Mouse (Mus musculus) forebrain, embryonic 11.5 days (tissue): ENCODE measurements at regions not wholly inside any gene's neighbourhood (a gene's known extent, or its start where the extent isn't known, plus 50 kb on each side); places are given as distances from the start of the nearest gene placed in this dataset.

ENCODE experiments used
- ATAC-seq: fragments of 200-750 bp; cut with Nextera tagmentation; replicated peaks from 2 replicates; pipeline ENCODE4 v1.8.0; 2017; ENCODE audit warnings: moderate TSS enrichment; ENCODE audit not compliant: low FRiP score
- DNase-seq: peaks from one replicate; pipeline ENCODE4 v3.0.0-alpha.2; 2017; ENCODE audit warnings: low spot score
- H3K27ac ChIP-seq: fragments of 300-500 bp; sonication (generic); 2 replicates; pipeline ENCODE4 v1.5.1; 2014; ENCODE audit warnings: low read depth, low read length
- H3K27me3 ChIP-seq: fragments of 300-500 bp; sonication (generic); 2 replicates; pipeline ENCODE4 v1.6.1; 2014; ENCODE audit warnings: mild to moderate bottlenecking, low read length, mixed read lengths; ENCODE audit not compliant: control insufficient read depth, insufficient read depth
- H3K36me3 ChIP-seq: fragments of 300-500 bp; sonication (generic); 2 replicates; pipeline ENCODE4 v1.6.1; 2014; ENCODE audit warnings: mild to moderate bottlenecking, low read length, moderate library complexity, mixed read lengths; ENCODE audit not compliant: control insufficient read depth, insufficient read depth
- H3K4me1 ChIP-seq: fragments of 300-500 bp; sonication (generic); replicated peaks from 2 replicates; pipeline ENCODE4 v1.6.1; 2014; ENCODE audit warnings: low read length, mixed read lengths; ENCODE audit not compliant: control insufficient read depth, insufficient read depth
- H3K4me2 ChIP-seq: fragments of 300-500 bp; sonication (generic); 2 replicates; pipeline ENCODE4 v1.6.1; 2014; ENCODE audit warnings: low read depth, mild to moderate bottlenecking, low read length, moderate library complexity, mixed read lengths; ENCODE audit not compliant: severe bottlenecking
- H3K4me3 ChIP-seq: fragments of 300-500 bp; sonication (generic); 2 replicates; pipeline ENCODE4 v1.5.1; 2014; ENCODE audit warnings: low read depth, low read length
- H3K9ac ChIP-seq: fragments of 300-500 bp; sonication (generic); 2 replicates; pipeline ENCODE4 v1.6.1; 2014; ENCODE audit warnings: low read length
- H3K9me3 ChIP-seq: fragments of 300-500 bp; sonication (generic); 2 replicates; pipeline ENCODE4 v1.6.1; 2016; ENCODE audit warnings: low read length, mixed read lengths; ENCODE audit not compliant: control insufficient read depth
- WGBS: fragments of 180-500 bp; shearing (Covaris S2); extraction: QIAGEN DNeasy Blood & Tissue Kit; methylation state at CpG from one replicate; pipeline ENCODE4 v1.1.7; 2014; 5-methylcytosine and 5-hydroxymethylcytosine counted together

- DNase-seq = no peak
- Histone ChIP-seq H3K9me3 (no peaks in the 10 kb centered on the region), H3K36me3 (no peaks in the 10 kb centered on the region), H3K27ac (no peak overlapping the region), H3K4me1 (no peaks in the 10 kb centered on the region), H3K27me3 (no peaks in the 10 kb centered on the region), H3K9ac (no peak overlapping the region), H3K4me2 (no peak overlapping the region), H3K4me3 (no peak overlapping the region)
- WGBS = 80% methylated on average over 4 of the region's 4 CpGs
- no peak for ATAC-seq
These were observed 134.8 kb downstream of the Plk2 start for GRCm38 (mm10) chr13:110529624-110530023.

GRCm38 (mm10) chr13:110534320-110534764 is 139.5 kb downstream of the Plk2 start:
- H3K27ac ChIP-seq = no peak overlapping the region
- 45% methylated on average over 7 of the region's 7 CpGs for WGBS
- H3K4me1 ChIP-seq = no peaks in the 10 kb centered on the region
- H3K36me3 ChIP-seq = no peaks in the 10 kb centered on the region
- H3K9me3 ChIP-seq = no peaks in the 10 kb centered on the region
- DNase-seq (no peak), ATAC-seq (0 out of 2 replicates have a peak, but pooled peaks have one; percentile 24)
- H3K4me2 ChIP-seq = no peak overlapping the region
- H3K4me3 ChIP-seq = no peak overlapping the region
- H3K27me3 ChIP-seq = no peaks in the 10 kb centered on the region
- H3K9ac ChIP-seq = no peak overlapping the region

- Histone ChIP-seq H3K9me3 (no peaks in the 10 kb centered on the region), H3K4me2 (no peak overlapping the region), H3K9ac (no peak overlapping the region), H3K27ac (no peak overlapping the region), H3K36me3 (no peaks in the 10 kb centered on the region), H3K4me1 (no peaks in the 10 kb centered on the region), H3K27me3 (no peaks in the 10 kb centered on the region), H3K4me3 (no peak overlapping the region)
- no peak for DNase-seq
- 83% methylated on average over 2 of the region's 2 CpGs for WGBS
- ATAC-seq = no peak
These were observed 140.9 kb downstream of the Plk2 start for GRCm38 (mm10) chr13:110535785-110536184.

GRCm38 (mm10) chr13:110537960-110538463 is 143.2 kb downstream of the Plk2 start:
- no peak for DNase-seq
- 70% methylated on average over 7 of the region's 7 CpGs for WGBS

GRCm38 (mm10) chr13:110540543-110541265 is 145.9 kb downstream of the Plk2 start:
- H3K36me3 ChIP-seq = no peaks in the 10 kb centered on the region
- no peak overlapping the region for H3K27ac ChIP-seq
- no peak overlapping the region for H3K4me3 ChIP-seq
- H3K4me1 ChIP-seq = no peaks in the 10 kb centered on the region
- 80% methylated on average over 13 of the region's 13 CpGs for WGBS
- H3K4me2 ChIP-seq = no peak overlapping the region
- H3K9ac ChIP-seq = no peak overlapping the region
- no peak for DNase-seq
- no peaks in the 10 kb centered on the region for H3K9me3 ChIP-seq
- no peaks in the 10 kb centered on the region for H3K27me3 ChIP-seq
- peak; percentile 55 for ATAC-seq

More at GRCm38 (mm10) chr13:110537960-110538463, 143.2 kb downstream of the Plk2 start:
- Histone ChIP-seq H3K36me3 (no peaks in the 10 kb centered on the region), H3K4me1 (no peaks in the 10 kb centered on the region), H3K9me3 (no peaks in the 10 kb centered on the region), H3K27me3 (no peaks in the 10 kb centered on the region), H3K4me3 (no peak overlapping the region), H3K9ac (no peak overlapping the region), H3K27ac (no peak overlapping the region), H3K4me2 (no peak overlapping the region)
- no peak for ATAC-seq

- Histone ChIP-seq H3K4me3 (no peak overlapping the region), H3K9me3 (no peaks in the 10 kb centered on the region), H3K4me1 (no peaks in the 10 kb centered on the region), H3K27me3 (no peaks in the 10 kb centered on the region), H3K27ac (no peak overlapping the region), H3K9ac (no peak overlapping the region), H3K4me2 (no peak overlapping the region), H3K36me3 (no peaks in the 10 kb centered on the region)
- no peak for DNase-seq
- no peak for ATAC-seq
- 88% methylated on average over 5 of the region's 5 CpGs for WGBS
These were observed 146.7 kb downstream of the Plk2 start for GRCm38 (mm10) chr13:110541288-110542148.

- no peak for ATAC-seq
- H3K9ac ChIP-seq = no peak overlapping the region
- DNase-seq = no peak
- no peak overlapping the region for H3K4me2 ChIP-seq
- no peak overlapping the region for H3K27ac ChIP-seq
- 88% methylated on average over 5 of the region's 5 CpGs for WGBS
- H3K9me3 ChIP-seq = no peaks in the 10 kb centered on the region
- no peak overlapping the region for H3K4me3 ChIP-seq
- H3K36me3 ChIP-seq = no peaks in the 10 kb centered on the region
- no peaks in the 10 kb centered on the region for H3K4me1 ChIP-seq
- no peaks in the 10 kb centered on the region for H3K27me3 ChIP-seq
These were observed 147.6 kb downstream of the Plk2 start for GRCm38 (mm10) chr13:110542303-110543065.

GRCm38 (mm10) chr13:110545454-110545853 is 150.6 kb downstream of the Plk2 start:
- no peaks in the 10 kb centered on the region for H3K27me3 ChIP-seq
- DNase-seq (no peak), ATAC-seq (no peak)
- H3K4me2 ChIP-seq = no peak overlapping the region
- no peaks in the 10 kb centered on the region for H3K36me3 ChIP-seq
- H3K4me1 ChIP-seq = no peaks in the 10 kb centered on the region
- no peak overlapping the region for H3K27ac ChIP-seq
- no peak overlapping the region for H3K4me3 ChIP-seq
- no peak overlapping the region for H3K9ac ChIP-seq
- WGBS = 79% methylated on average over 6 of the region's 6 CpGs
- no peaks in the 10 kb centered on the region for H3K9me3 ChIP-seq
